Mouse (Mus musculus): ENCODE data around the gene Tbx19. TPM values are rescaled to one million over a fixed set of nuclear protein-coding genes. Genes with fewer than 3 reads are reported as not detected.

Tbx19 gene
- total RNA-seq, 2 experiments from 2014 or later = 0.12 TPM; not detected in 1

- no peak for ATAC-seq (replicated peaks; ENCODE audit: poor library complexity)
Measured at GRCm38 (mm10) chr1:165119760-165120159, 40.8 kb downstream of the Tbx19 start.

- no peak for ATAC-seq (replicated peaks; ENCODE audit: poor library complexity)
Measured at GRCm38 (mm10) chr1:165119011-165119726, 41.4 kb downstream of the Tbx19 start.

GRCm38 (mm10) chr1:165114460-165115175, 46.0 kb downstream of the Tbx19 start:
- peak; percentile 97 for ATAC-seq (replicated peaks; ENCODE audit: poor library complexity)

- ATAC-seq (replicated peaks; ENCODE audit: poor library complexity) = no peak
Measured at GRCm38 (mm10) chr1:165113700-165114099, 46.9 kb downstream of the Tbx19 start.

GRCm38 (mm10) chr1:165110659-165111058, 49.9 kb downstream of the Tbx19 start:
- ATAC-seq (replicated peaks; ENCODE audit: poor library complexity) = peak; percentile 4; the same call in 1 of the 2 replicates

- ATAC-seq (replicated peaks; ENCODE audit: poor library complexity) = no peak
Measured at GRCm38 (mm10) chr1:165109135-165109534, 51.4 kb downstream of the Tbx19 start.

- ATAC-seq (replicated peaks; ENCODE audit: poor library complexity) = no peak
Measured at GRCm38 (mm10) chr1:165108477-165108876, 52.1 kb downstream of the Tbx19 start.

DNA sequence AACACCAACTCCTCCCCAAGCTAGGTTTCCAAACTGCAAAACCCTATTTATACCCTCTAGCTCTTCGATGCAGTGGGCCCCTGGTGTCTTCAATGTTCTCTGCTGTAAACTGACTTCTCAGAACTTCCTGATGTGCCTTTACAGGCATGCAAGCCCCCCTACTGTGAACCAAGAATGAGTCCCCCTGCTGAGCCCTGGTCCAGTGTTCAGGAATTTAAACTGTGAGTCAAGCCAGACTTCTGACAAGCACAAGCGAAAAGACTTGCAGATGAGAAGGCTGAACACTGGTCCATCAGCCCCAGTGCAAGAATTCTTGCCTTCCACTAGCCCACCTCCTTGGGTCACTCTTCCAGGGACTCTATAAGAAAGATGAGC, 54.6 kb downstream of the Tbx19 start:
- ATAC-seq (replicated peaks; ENCODE audit: poor library complexity) = no peak

GRCm38 (mm10) chr1:165105270-165106010, 55.1 kb downstream of the Tbx19 start:
- peak; percentile 74 for ATAC-seq (replicated peaks; ENCODE audit: poor library complexity)

DNA sequence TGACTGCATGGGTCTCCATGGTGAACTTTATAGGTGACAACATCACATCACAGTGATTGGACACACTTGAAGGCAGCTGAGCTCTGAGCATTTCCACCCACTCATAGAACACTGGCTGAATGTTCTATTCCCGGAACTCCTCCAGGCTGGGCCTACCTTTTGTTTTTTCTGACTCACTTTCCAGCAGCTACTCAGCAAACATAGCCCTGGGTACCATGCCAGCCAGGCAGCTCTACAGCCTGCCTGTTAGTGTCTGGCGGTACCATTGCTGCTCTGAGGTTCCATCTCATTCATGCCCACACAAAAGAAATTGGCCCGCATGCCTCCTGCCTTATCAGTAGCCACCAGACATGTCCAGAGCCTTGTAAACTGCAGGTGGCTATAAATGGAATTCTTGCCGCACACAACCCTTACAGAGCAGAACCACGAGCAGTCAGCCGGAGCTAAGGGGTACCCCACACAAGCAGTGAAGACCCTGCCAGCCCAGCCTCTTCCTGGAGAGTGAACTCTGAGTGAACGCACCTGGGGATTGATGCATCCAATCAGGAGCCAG, 55.8 kb downstream of the Tbx19 start:
- ATAC-seq (replicated peaks; ENCODE audit: poor library complexity) = peak; percentile 88

DNA sequence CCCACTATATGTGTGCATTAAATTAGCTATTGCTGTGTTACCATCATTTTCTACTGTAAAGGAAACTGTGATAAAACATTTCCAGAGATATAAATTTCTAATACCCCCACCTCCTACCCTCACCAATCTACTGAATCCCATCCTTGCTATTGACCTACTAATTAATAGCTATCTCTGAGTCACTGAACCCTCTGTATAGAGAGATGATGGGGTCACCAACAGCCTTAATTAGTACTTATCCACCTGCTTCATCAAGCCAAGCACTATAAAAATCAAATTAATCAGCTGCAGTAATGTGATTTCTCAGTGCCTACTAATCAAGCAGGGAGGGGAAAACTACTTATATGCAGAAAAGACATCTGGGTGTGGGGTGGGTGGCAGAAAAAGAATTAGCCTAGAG, 61.0 kb downstream of the Tbx19 start:
- no peak for ATAC-seq (replicated peaks; ENCODE audit: poor library complexity)

- ATAC-seq (replicated peaks; ENCODE audit: poor library complexity) = no peak
Measured at GRCm38 (mm10) chr1:165094871-165095270, 65.7 kb downstream of the Tbx19 start.

GRCm38 (mm10) chr1:165091721-165092120, 68.9 kb downstream of the Tbx19 start:
- ATAC-seq (replicated peaks; ENCODE audit: poor library complexity) = peak; percentile 52

DNA sequence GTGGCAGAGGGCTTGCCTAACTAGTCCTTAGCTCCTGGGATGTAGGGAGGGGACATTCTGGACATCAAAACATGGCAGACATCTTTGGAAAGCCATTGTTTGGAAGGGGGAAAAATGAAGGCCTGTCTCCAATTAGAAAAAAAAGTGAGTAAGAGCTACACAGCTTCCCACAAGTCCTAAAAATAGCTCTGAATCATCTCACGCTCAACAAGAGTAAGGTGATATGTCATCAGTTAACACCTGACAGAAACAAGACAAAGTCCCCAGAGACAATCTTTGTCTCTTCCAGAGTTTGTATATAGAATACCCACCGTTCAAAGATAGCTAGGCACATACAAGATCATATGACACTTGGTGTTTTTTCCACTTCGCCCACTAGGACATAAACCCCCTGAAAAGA, 71.0 kb downstream of the Tbx19 start:
- ATAC-seq (replicated peaks; ENCODE audit: poor library complexity) = no peak

Other genes with a start within 250 kb of the Tbx19 start
- gene Xcl1, start 225.2 kb downstream of the Tbx19 start, total RNA-seq (2015) = 0.52 and 0.66 TPM in 2 replicates
- gene Xcl1, start 225.2 kb downstream of the Tbx19 start, total RNA-seq (2017) = 1.6 TPM in 1 of 2 replicates, not detected in the other
- gene Sft2d2, start 33.7 kb upstream of the Tbx19 start, total RNA-seq (2015) = 22.2 and 26.2 TPM in 2 replicates
- 24.7 and 25.7 TPM in 2 replicates for gene Sft2d2, start 33.7 kb upstream of the Tbx19 start, total RNA-seq (2017)
- gene Tiprl, start 76.2 kb upstream of the Tbx19 start, total RNA-seq (2015) = 41.4 and 43.0 TPM in 2 replicates
- gene Tiprl, start 76.2 kb upstream of the Tbx19 start, total RNA-seq (2017) = 56.5 and 72.8 TPM in 2 replicates
- 0.34 and 0.44 TPM in 2 replicates for gene Gpr161, start 135.0 kb upstream of the Tbx19 start, total RNA-seq (2015)
- 0.29 and 0.51 TPM in 2 replicates for gene Gpr161, start 135.0 kb upstream of the Tbx19 start, total RNA-seq (2017)